In genomic region chr9:61615556-61615955, GRCm38 (mm10) we compare ENCODE assay signal across 19 mouse cellular contexts.
DNase-seq lines count a peak whose midpoint lies in the region.
"Had no signal": no experiment of that assay in that cellular context is flagged by ENCODE, and none has a peak within 500 bp of the region (broad histone marks: within the 10 kb centered on the region; RNA-seq: fewer than 3 reads in every experiment).

No protein-coding gene starts in this region.

- peak; percentile 31 to 39 for DNase-seq in cerebellum, adult 18-20 months
- no peak for DNase-seq in cerebellum, adult 8-10 months
- DNase-seq in brain, adult 2 months (ENCODE audit: low read depth, low spot score): peak; percentile 56
- DNase-seq in cerebellum, adult 9-10 months: peak; percentile 22
- peak; percentile 40 for DNase-seq in cerebellum, postnatal 36 days
- no peak for DNase-seq in gastrocnemius, postnatal 4 days (ENCODE audit: low spot score in 2 of 2)
- no peak for DNase-seq in kidney, adult 8-10 months
- no peak for DNase-seq in layer of hippocampus, adult 11-12 months (ENCODE audit: low spot score)
- DNase-seq: adrenal gland, postnatal 14 days; gastrocnemius, postnatal 14 days; heart, adult 18-20 months; heart, postnatal 36 days; kidney, adult 9 months; kidney, postnatal 10 days; layer of hippocampus, adult 9-11 months; liver; lung, adult 2 months; lung, postnatal 10 days; right cerebral cortex, postnatal 25 days had no signal

Comparison
In these comparisons a context has a peak if more than half of its experiments do, and no peak if none do; other contexts are left out.
1. DNase-seq: peak in cerebellum, adult 18-20 months (2 of 2), brain, adult 2 months (single experiment), cerebellum, adult 9-10 months (single experiment) and cerebellum, postnatal 36 days (2 of 2); none in cerebellum, adult 8-10 months (single experiment), gastrocnemius, postnatal 4 days (0 of 2), kidney, adult 8-10 months (0 of 2) and layer of hippocampus, adult 11-12 months (single experiment).